Mouse (Mus musculus) embryonic facial prominence, embryonic 12.5 days (tissue): ENCODE results near the gene Itpkc. TPM values are rescaled to one million over a fixed set of nuclear protein-coding genes. Genes with fewer than 3 reads are reported as not detected.

Experiments used
- ATAC-seq: fragments of 200-750 bp; cut with Nextera tagmentation; 2 replicates; pipeline ENCODE4 v1.8.0; 2017; ENCODE audit not compliant: insufficient number of reproducible peaks, insufficient read depth, low FRiP score, low TSS enrichment
- H3K27ac ChIP-seq: fragments of 300-500 bp; sonication (generic); 2 replicates; pipeline ENCODE4 v1.5.1; 2016; ENCODE audit warnings: mild to moderate bottlenecking
- H3K27me3 ChIP-seq: fragments of 300-500 bp; sonication (generic); 2 replicates; pipeline ENCODE4 v1.6.1; 2016; ENCODE audit warnings: mild to moderate bottlenecking, moderate library complexity
- H3K36me3 ChIP-seq: fragments of 300-500 bp; sonication (generic); 2 replicates; pipeline ENCODE4 v1.6.1; 2016; ENCODE audit warnings: mild to moderate bottlenecking
- H3K4me1 ChIP-seq: fragments of 300-500 bp; sonication (generic); 2 replicates; pipeline ENCODE4 v1.6.1; 2016
- H3K4me2 ChIP-seq: fragments of 300-500 bp; sonication (generic); replicated peaks from 2 replicates; pipeline ENCODE4 v1.6.1; 2016; ENCODE audit warnings: mild to moderate bottlenecking, moderate library complexity
- H3K4me3 ChIP-seq: fragments of 300-500 bp; sonication (generic); 2 replicates; pipeline ENCODE4 v1.5.1; 2016; ENCODE audit warnings: mild to moderate bottlenecking
- H3K9ac ChIP-seq: fragments of 300-500 bp; sonication (generic); 2 replicates; pipeline ENCODE4 v1.6.1; 2016; ENCODE audit warnings: mild to moderate bottlenecking, moderate library complexity
- H3K9me3 ChIP-seq: fragments of 300-500 bp; sonication (generic); 2 replicates; pipeline ENCODE4 v1.6.1; 2016; ENCODE audit warnings: mild to moderate bottlenecking, moderate library complexity
- WGBS: fragments of 180-500 bp; shearing (Covaris S2); methylation state at CpG from one replicate; pipeline ENCODE4 v1.1.7; 2016; 5-methylcytosine and 5-hydroxymethylcytosine counted together
- polyA plus RNA-seq: library from polyadenylated mRNA; unstranded; fragments of >200 nt; fragmentation: Nextera tagmentation; extraction: Ambion mirVana; gene quantifications from 2 replicates; pipeline ENCODE4 v1.2.1, GENCODE M21; 2016

Itpkc gene
- polyA plus RNA-seq, 1 experiment from 2014 or later: 9.2 TPM

DNA sequence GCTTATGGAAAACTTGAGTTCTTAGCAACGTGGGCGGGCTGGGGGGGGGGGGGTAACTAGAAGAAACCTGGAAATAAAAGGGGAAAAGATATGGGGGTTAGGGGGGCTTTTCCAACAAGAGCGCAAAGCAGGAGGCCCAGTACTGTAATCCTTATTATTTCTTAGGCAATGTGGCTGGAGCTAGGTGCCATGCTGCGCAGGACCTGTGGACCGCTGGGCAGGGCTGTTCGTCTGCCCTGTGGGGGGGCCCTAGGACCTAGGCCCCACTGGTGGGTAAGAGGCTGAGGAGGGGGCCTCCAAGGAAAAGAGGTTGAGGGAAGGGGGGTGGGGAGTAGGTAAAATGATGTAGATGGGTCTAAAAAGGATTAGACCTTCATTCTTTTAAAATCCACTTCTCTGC, 4.8 kb upstream of the Itpkc start:
- H3K36me3 ChIP-seq: no peaks in the 10 kb centered on the region
- H3K4me3 ChIP-seq: peak overlapping the region; percentile 46
- H3K27me3 ChIP-seq: no peaks in the 10 kb centered on the region
- peaks cover 13% of the 10 kb centered on the region for H3K4me1 ChIP-seq
- H3K9ac ChIP-seq: peak overlapping the region; percentile 45; the same call in 1 of the 2 replicates
- 0% methylated on average over 6 of the region's 6 CpGs for WGBS
- peak overlapping the region; percentile 70 for H3K4me2 ChIP-seq
- H3K9me3 ChIP-seq: no peaks in the 10 kb centered on the region
- ATAC-seq: no peak
- peak overlapping the region; percentile 67; the same call in 1 of the 2 replicates for H3K27ac ChIP-seq

DNA sequence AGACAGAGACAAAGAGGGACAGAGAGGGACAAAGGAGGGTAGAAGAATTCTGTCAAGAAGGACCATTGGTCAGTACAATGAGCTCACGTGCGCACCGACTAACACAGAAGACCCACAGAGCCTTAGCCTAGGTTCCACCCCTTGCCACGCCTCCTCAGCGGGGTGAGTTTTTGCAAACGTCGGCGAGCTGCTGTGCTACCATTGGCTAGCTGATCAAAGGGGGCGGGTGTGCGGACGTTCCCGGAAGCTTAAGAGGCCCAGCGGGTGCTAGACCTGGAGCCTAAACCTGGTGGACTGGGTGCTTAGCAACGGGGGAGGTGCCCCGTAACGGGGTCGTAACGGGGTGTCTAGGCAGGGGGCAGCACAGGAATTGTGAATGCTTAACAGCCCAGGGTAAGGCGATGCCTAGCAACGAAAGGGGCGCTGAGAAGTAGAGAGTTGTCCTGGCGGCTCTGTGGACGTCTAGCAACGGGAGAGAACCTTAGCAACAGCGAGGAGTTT, 4.4 kb upstream of the Itpkc start, which contains the start of gene Coq8b:
Coq8b (plus strand) TSS at position 243 of the 501 bp plus-strand sequence.
- H3K27ac ChIP-seq: peak within 1 kb of the TSS; percentile 67; the same call in 1 of the 2 replicates
- peak within 1 kb of the TSS; percentile 70 for H3K4me2 ChIP-seq

DNA sequence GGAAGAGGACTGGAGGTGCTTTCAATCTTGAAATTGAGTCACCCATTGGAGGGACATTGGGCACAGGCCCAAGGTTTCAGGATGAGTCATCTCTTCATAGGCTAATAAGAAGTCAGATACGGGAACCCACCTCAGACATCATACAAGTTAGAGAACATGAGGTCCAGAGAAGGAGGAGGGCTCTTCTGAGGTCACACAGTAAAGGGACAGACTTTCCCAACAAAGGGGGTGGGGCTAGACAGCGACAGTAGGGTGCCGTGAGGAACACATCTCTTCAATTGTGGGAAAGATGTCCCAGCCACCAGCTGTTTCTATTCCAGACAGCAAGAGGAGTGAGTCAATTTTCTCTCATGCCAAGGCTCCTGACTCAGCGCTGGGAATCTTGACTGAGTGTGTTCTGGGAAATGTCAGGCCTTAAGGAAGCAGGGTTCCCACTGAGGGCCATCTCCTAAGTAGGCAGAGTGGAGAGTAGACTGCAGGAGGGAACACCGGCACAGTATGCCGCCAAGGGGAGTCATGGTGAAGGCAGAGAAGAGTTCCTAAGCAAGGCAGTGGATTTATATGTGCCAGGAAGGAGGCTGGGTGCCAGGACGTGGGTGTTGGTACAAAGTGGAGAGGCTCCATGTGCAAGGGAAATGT, 3.4 kb upstream of the Itpkc start:
- Histone ChIP-seq H3K4me3 (no peak overlapping the region), H3K9ac (no peak overlapping the region), H3K4me1 (peaks cover 19% of the 10 kb centered on the region), H3K9me3 (no peaks in the 10 kb centered on the region), H3K36me3 (no peaks in the 10 kb centered on the region), H3K4me2 (no peak overlapping the region), H3K27me3 (no peaks in the 10 kb centered on the region), H3K27ac (no peak overlapping the region)
- ATAC-seq: no peak
- WGBS: 85% methylated on average over 7 of the region's 7 CpGs

More for the DNA sequence above, 4.4 kb upstream of the Itpkc start, which contains the start of gene Coq8b:
- Histone ChIP-seq H3K36me3 (no peaks in the 10 kb centered on the region), H3K27me3 (no peaks in the 10 kb centered on the region), H3K4me3 (peak within 1 kb of the TSS; percentile 46), H3K9ac (peak within 1 kb of the TSS; percentile 45; the same call in 1 of the 2 replicates), H3K9me3 (no peaks in the 10 kb centered on the region), H3K4me1 (peaks cover 13% of the 10 kb centered on the region)
- ATAC-seq: peak; percentile 90
- under 1% methylated on average over 25 of the region's 25 CpGs for WGBS

DNA sequence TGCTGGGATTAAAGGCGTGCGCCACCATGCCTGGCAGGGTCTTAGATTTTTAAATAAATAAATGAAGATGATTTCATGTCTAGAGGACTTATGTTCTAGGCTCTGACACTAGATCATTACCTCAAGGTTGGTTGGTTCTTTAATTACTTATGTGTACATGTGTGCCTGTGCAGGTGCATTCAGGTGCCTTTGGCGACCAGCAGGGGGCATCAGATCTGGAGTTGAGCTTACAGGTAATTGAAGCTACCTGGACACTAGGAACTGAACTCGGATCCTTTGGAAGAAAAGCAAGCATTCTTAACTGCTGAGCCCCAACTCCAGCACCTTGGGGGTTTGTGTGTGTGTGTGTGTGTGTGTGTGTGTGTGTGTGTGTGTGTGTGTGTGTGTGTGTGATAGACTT, 2.3 kb upstream of the Itpkc start:
- Histone ChIP-seq H3K4me2 (no peak overlapping the region), H3K4me1 (peaks cover 30% of the 10 kb centered on the region), H3K9ac (no peak overlapping the region), H3K27ac (no peak overlapping the region), H3K9me3 (no peaks in the 10 kb centered on the region), H3K4me3 (no peak overlapping the region), H3K27me3 (no peaks in the 10 kb centered on the region), H3K36me3 (no peaks in the 10 kb centered on the region)
- WGBS: 78% methylated on average over 4 of the region's 4 CpGs
- ATAC-seq: no peak

DNA sequence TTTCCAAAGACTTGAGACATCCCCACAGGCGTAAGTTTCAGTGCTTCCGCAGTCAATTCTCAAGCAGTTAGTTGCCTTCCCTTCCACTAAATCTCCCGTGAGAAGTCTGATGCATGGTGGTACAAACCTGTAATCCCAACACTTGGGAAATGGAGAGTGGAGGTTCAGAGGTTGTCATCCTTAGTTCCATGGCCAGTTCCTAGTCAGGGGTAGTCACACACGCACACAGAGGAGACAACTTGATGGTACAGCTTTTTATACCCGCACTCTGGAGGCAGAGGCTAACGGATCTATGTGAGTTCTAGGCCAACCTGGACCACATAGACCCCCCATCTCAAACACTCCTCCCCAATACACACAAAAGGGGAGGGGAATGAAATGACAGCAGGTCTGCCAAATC, 404 bp upstream of the Itpkc start:
- H3K9ac ChIP-seq: peak overlapping the region; percentile 77
- peak overlapping the region; percentile 67 for H3K27ac ChIP-seq
- no peaks in the 10 kb centered on the region for H3K9me3 ChIP-seq
- no peaks in the 10 kb centered on the region for H3K27me3 ChIP-seq
- peak overlapping the region; percentile 84 for H3K4me2 ChIP-seq
- no peak for ATAC-seq
- H3K4me3 ChIP-seq: peak overlapping the region; percentile 80
- H3K4me1 ChIP-seq: peaks cover 47% of the 10 kb centered on the region
- H3K36me3 ChIP-seq: no peaks in the 10 kb centered on the region
- WGBS: 15% methylated on average over 6 of the region's 6 CpGs

DNA sequence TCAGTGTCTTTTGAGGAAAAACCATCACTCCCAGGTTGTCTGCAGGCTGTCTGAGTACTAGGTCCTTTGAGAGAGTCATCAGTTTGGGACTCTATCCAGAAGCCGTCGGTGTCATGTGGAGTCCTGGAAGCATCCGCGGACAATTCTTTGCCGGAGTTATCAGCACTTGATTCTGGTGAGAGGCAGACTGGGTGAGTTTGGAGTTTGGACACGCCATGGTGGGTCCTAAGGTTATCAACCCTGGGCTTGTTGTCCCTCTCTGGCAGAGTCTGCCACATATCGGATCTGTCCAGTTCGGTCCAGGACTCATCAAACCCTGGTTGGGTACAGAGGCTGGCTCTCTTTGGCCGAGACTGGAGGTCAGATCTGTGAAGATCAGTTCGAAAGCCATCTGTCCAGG, 785 bp downstream of the Itpkc start:
- Histone ChIP-seq H3K4me2 (peak overlapping the region; percentile 84), H3K9me3 (no peaks in the 10 kb centered on the region), H3K27ac (peak overlapping the region; percentile 74), H3K27me3 (no peaks in the 10 kb centered on the region), H3K4me3 (peak overlapping the region; percentile 80), H3K9ac (peak overlapping the region; percentile 77), H3K36me3 (0 out of 2 replicates have a peak, but pooled peaks cover 5% of the 10 kb centered on the region), H3K4me1 (peaks cover 40% of the 10 kb centered on the region)
- peak; percentile 10; the same call in 1 of the 2 replicates for ATAC-seq
- 8% methylated on average over 10 of the region's 10 CpGs for WGBS

DNA sequence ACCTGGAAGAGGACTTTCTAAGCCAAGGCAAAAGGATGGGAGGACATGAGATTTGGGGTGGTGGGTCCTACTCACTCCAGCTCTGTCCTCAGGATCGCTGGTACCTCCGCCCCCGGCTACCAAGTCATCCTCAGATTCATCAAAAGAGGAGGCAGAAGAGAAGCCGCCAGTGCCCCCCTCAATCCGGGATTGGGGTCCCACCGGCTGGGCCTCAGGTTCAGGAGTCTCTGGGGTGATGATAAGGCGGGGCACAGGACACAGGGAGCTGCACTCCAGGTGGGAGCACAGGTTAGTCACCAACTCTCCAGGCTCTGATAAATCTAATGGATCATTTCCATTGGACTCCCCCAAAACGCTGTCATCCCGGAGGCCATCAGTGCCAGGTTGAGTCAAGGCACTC, 1.2 kb downstream of the Itpkc start:
- Histone ChIP-seq H3K9ac (peak overlapping the region; percentile 77), H3K36me3 (0 out of 2 replicates have a peak, but pooled peaks cover 8% of the 10 kb centered on the region), H3K9me3 (no peaks in the 10 kb centered on the region), H3K27me3 (no peaks in the 10 kb centered on the region), H3K4me2 (peak overlapping the region; percentile 84), H3K4me3 (peak overlapping the region; percentile 80), H3K27ac (no peak overlapping the region), H3K4me1 (peaks cover 38% of the 10 kb centered on the region)
- no peak for ATAC-seq
- WGBS: 24% methylated on average over 9 of the region's 9 CpGs

DNA sequence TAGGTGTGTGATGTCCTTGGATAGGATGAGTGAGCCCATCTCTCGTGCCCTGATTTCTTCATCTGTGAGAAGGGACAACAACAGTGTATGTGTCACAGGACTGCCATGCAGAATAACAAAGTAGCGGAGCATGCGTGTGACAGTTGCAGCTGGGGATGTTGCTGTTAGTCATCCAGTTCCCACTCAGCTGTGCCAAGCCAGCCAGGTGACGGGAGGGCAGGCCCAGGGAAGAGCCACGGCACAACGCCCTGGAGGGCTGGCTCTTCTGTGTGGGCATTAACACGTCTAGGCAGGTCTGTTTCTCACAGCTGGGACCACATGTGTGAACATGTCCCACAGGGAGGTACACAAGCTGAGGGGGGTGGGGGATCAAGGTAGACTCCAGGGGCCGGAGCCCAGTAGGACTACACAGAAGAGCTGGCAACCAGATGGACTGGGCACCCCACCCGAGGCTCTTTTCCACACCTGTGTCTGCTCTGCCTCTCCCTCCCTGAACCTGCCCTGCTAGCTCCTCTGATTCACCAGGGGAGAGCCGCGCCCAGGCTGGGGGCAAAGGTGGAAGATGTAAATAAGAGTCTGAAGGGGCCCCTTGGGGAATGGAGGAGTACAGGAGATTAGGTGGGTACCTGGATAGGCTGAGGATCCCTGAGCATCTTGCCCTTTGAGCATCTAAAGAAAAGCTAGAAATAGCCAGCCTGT, 3.4 kb downstream of the Itpkc start:
- no peak for ATAC-seq
- peaks cover 14% of the 10 kb centered on the region; the same call in 1 of the 2 replicates for H3K36me3 ChIP-seq
- no peak overlapping the region for H3K9ac ChIP-seq
- H3K27me3 ChIP-seq: no peaks in the 10 kb centered on the region
- no peaks in the 10 kb centered on the region for H3K9me3 ChIP-seq
- peak overlapping the region; percentile 84 for H3K4me2 ChIP-seq
- WGBS: 68% methylated on average over 11 of the region's 11 CpGs
- H3K27ac ChIP-seq: no peak overlapping the region
- no peak overlapping the region for H3K4me3 ChIP-seq
- peaks cover 38% of the 10 kb centered on the region for H3K4me1 ChIP-seq

DNA sequence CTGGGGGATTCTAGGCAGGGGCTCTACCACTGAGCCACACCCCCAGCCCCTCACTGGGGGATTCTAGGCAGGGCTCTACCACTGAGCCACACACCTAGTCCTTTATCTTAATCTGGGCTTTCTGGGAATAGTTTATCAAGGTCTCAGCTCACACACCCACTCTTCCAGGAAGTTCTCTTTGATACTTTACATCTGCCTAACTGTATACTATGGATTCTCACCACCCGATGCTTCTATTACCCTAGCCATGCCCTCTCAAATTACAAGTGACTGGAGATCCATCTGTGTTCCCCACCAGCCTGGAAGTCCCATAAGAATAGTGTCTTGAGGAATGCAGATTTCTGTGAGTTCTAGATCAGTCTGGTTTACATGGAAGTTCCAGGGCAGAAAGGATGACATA, 5.9 kb downstream of the Itpkc start:
- Histone ChIP-seq H3K36me3 (peaks cover 32% of the 10 kb centered on the region), H3K9ac (no peak overlapping the region), H3K9me3 (no peaks in the 10 kb centered on the region), H3K4me1 (peaks cover 34% of the 10 kb centered on the region), H3K4me2 (no peak overlapping the region), H3K4me3 (no peak overlapping the region), H3K27me3 (no peaks in the 10 kb centered on the region), H3K27ac (no peak overlapping the region)
- 68% methylated on average over 1 of the region's 1 CpGs for WGBS
- no peak for ATAC-seq

DNA sequence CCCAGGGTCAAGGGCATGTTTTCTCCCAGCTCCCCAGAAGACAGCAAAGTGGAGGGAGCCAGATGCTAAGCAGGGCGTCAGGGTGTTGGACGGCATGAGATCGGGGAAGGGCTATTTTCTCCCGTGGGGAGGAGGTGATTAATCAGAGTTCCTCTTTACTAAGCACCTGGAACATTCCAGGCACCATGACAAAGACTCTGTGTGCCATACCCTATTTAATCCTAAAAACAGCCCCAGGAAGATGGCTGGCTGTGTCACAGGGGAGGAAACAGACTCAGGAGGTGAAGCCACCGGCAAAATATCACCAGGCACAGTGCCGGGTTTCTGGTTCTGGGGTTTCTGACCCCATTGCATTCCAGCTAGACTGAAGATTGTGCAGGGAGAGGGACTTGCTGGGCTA, 6.5 kb downstream of the Itpkc start:
- H3K9me3 ChIP-seq: no peaks in the 10 kb centered on the region
- H3K27ac ChIP-seq: no peak overlapping the region
- peaks cover 29% of the 10 kb centered on the region for H3K4me1 ChIP-seq
- WGBS: 76% methylated on average over 6 of the region's 6 CpGs
- H3K4me3 ChIP-seq: no peak overlapping the region
- no peak overlapping the region for H3K9ac ChIP-seq
- ATAC-seq: no peak
- no peaks in the 10 kb centered on the region for H3K27me3 ChIP-seq
- H3K36me3 ChIP-seq: peaks cover 38% of the 10 kb centered on the region
- no peak overlapping the region for H3K4me2 ChIP-seq

DNA sequence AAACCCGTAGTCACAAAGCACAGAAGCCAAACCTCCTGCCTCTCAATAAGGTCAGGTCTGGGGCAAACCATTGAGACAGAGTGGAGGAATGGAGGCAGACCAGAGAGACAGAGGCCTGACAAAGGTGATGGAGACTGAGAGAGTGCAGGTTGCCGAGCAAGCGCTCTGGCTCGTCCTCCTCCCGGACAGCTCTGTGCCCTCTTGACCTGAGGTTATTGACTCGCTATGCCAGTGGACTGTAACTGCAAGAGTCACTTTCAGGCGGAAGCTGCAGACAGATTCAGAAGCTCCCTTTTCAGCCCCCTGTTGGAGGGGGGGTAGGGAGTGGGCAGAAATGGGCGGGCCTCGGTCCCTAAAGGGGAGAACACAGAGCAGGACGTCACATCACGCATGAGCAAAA, 8.5 kb downstream of the Itpkc start:
- Histone ChIP-seq H3K4me1 (peaks cover 9% of the 10 kb centered on the region), H3K4me3 (no peak overlapping the region), H3K27ac (no peak overlapping the region), H3K36me3 (peaks cover 41% of the 10 kb centered on the region), H3K4me2 (no peak overlapping the region), H3K27me3 (no peaks in the 10 kb centered on the region), H3K9me3 (no peaks in the 10 kb centered on the region), H3K9ac (no peak overlapping the region)
- WGBS: 76% methylated on average over 11 of the region's 11 CpGs
- no peak for ATAC-seq

DNA sequence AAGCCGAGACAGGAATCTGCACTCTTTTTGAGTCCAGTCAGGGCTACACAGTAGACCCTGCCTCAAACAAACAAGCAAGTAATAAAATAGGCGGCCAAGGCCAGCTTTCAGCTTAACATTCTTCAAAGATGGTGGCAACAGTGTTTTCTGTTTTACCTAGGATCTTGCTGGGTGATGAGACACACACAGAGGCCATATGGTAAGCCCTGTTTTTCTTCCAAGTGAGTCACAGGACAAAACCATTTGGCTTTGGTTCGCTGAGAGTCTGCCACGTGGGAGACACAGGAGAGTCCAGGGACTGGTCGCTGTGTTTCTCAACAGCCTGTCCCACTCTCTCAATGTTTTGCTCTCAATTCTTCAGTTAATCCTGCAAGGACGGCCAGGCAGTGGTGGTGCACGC, 9.9 kb downstream of the Itpkc start:
- H3K4me2 ChIP-seq: no peak overlapping the region
- H3K36me3 ChIP-seq: peaks cover 50% of the 10 kb centered on the region
- ATAC-seq: no peak
- no peak overlapping the region for H3K9ac ChIP-seq
- H3K27me3 ChIP-seq: no peaks in the 10 kb centered on the region
- no peaks in the 10 kb centered on the region for H3K4me1 ChIP-seq
- H3K27ac ChIP-seq: no peak overlapping the region
- H3K4me3 ChIP-seq: no peak overlapping the region
- 84% methylated on average over 7 of the region's 7 CpGs for WGBS
- H3K9me3 ChIP-seq: no peaks in the 10 kb centered on the region
